In the genomic region with DNA sequence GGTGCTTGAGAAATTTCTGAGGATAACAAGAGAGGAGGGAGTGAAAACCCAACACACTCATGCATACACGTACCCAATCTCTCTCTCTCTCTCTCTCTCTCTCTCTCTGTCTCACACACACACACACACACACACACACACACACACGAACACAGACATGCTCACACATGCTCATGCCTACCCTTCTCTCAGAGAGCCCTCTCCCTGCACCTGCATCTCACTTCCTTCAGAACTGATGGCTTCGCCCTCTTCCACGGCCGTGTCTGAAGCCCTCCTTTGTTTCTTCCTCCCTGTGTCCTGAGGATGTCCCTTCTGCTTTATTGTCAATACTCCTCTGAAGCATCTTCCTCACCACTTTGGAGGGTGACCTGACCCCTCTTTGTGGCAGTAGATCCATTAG, we compare ENCODE assay signal across 18 mouse cellular contexts. TPM values are rescaled to one million over a fixed set of nuclear protein-coding genes. Genes with fewer than 3 reads are reported as not detected.
DNase-seq lines count a peak whose midpoint lies in the region; ATAC-seq and TF ChIP-seq lines count a peak whose summit lies in the region.
"Had no signal": no experiment of that assay in that cellular context is flagged by ENCODE, and none has a peak within 500 bp of the region (broad histone marks: within the 10 kb centered on the region; RNA-seq: fewer than 3 reads in every experiment).

No protein-coding gene starts in this region.

- WGBS in forebrain, embryonic 15.5 days, result 25% methylated on average over 5 of the region's 5 CpGs
- WGBS in limb, embryonic 10.5 days, result 59% methylated on average over 5 of the region's 5 CpGs
- WGBS in neural tube, embryonic 13.5 days, result 36% methylated on average over 5 of the region's 5 CpGs

- intact Hi-C loops in gastrocnemius, adult 2 months (cut with DNase I), result loop anchor here (5.0 kb wide), 2 partner anchors 57 to 107 kb away; no protein-coding TSS in a partner anchor
- intact Hi-C loops in gastrocnemius, postnatal 36 days (cut with DNase I), result loop anchor here (5.0 kb wide), 1 partner anchor 57 kb away; no protein-coding TSS in a partner anchor
- intact Hi-C loops in left cerebral cortex, postnatal 25 days (cut with DNase I), result no loop called here

- TF ChIP-seq CTCF in gastrocnemius, adult 2 months (IDR thresholded peaks at IDR 0.05), result no peak

- no peak overlapping the region for H3K4me3 ChIP-seq in gastrocnemius, adult 2 months
- no peak overlapping the region for H3K4me3 ChIP-seq in forebrain, embryonic 15.5 days
- H3K4me3 ChIP-seq in limb, embryonic 10.5 days, result no peak overlapping the region
- H3K4me3 ChIP-seq in neural tube, embryonic 13.5 days, result no peak overlapping the region
- H3K4me3 ChIP-seq: heart, embryonic 12.5 days; limb, embryonic 15.5 days had no signal

- no peak overlapping the region for H3K9ac ChIP-seq in forebrain, embryonic 15.5 days (replicated peaks)
- H3K9ac ChIP-seq in neural tube, embryonic 13.5 days, result peak overlapping the region; percentile 52; the same call in 1 of the 2 replicates
- H3K9ac ChIP-seq: heart, embryonic 12.5 days; limb, embryonic 15.5 days; lung, embryonic 14.5 days had no signal

- DNase-seq in gastrocnemius, adult 2 months, result no peak
- DNase-seq in gastrocnemius, postnatal 36 days, result no peak
- DNase-seq in limb, embryonic 10.5 days (ENCODE audit: low spot score), result no peak
- no peak for DNase-seq in adrenal gland, adult 18-20 months (ENCODE audit: low spot score in 2 of 2)
- no peak for DNase-seq in spleen, postnatal 10 days (ENCODE audit: low spot score in 2 of 2)
- no peak for DNase-seq in left cerebral cortex, postnatal 25 days (ENCODE audit: low spot score in 2 of 2)
- DNase-seq: thymus, postnatal 4 days had no signal

- H3K36me3 ChIP-seq in forebrain, embryonic 15.5 days, result no peaks in the 10 kb centered on the region
- no peaks in the 10 kb centered on the region for H3K36me3 ChIP-seq in limb, embryonic 10.5 days
- no peaks in the 10 kb centered on the region for H3K36me3 ChIP-seq in neural tube, embryonic 13.5 days
- H3K36me3 ChIP-seq: heart, embryonic 12.5 days; limb, embryonic 15.5 days had no signal

- peak; percentile 17; the same call in 1 of the 2 replicates for ATAC-seq in forebrain, embryonic 15.5 days (replicated peaks)
- no peak for ATAC-seq in neural tube, embryonic 13.5 days (ENCODE audit: low read depth)

- no peaks in the 10 kb centered on the region for H3K9me3 ChIP-seq in forebrain, embryonic 15.5 days
- H3K9me3 ChIP-seq in limb, embryonic 10.5 days (replicated peaks), result no peaks in the 10 kb centered on the region
- H3K9me3 ChIP-seq in neural tube, embryonic 13.5 days, result no peaks in the 10 kb centered on the region
- H3K9me3 ChIP-seq: heart, embryonic 12.5 days; limb, embryonic 15.5 days had no signal

- peaks cover 53% of the 10 kb centered on the region for H3K4me1 ChIP-seq in forebrain, embryonic 15.5 days
- peaks cover 48% of the 10 kb centered on the region for H3K4me1 ChIP-seq in limb, embryonic 10.5 days
- H3K4me1 ChIP-seq in neural tube, embryonic 13.5 days (replicated peaks), result peaks cover 46% of the 10 kb centered on the region

- no peaks in the 10 kb centered on the region for H3K27me3 ChIP-seq in forebrain, embryonic 15.5 days
- peaks cover 9% of the 10 kb centered on the region; the same call in 1 of the 2 replicates for H3K27me3 ChIP-seq in limb, embryonic 10.5 days (ENCODE audit: low read depth, poor library complexity, severe bottlenecking)
- 0 out of 2 replicates have a peak, but pooled peaks cover 4% of the 10 kb centered on the region for H3K27me3 ChIP-seq in neural tube, embryonic 13.5 days
- H3K27me3 ChIP-seq: limb, embryonic 15.5 days had no signal

- peak overlapping the region; percentile 20 for H3K27ac ChIP-seq in gastrocnemius, adult 2 months
- peak overlapping the region; percentile 83 for H3K27ac ChIP-seq in forebrain, embryonic 15.5 days (replicated peaks)
- H3K27ac ChIP-seq in limb, embryonic 10.5 days, result peak overlapping the region; percentile 28; the same call in 1 of the 2 replicates
- peak overlapping the region; percentile 80 for H3K27ac ChIP-seq in neural tube, embryonic 13.5 days (replicated peaks)

- H3K4me2 ChIP-seq in forebrain, embryonic 15.5 days (replicated peaks), result no peak overlapping the region
- H3K4me2 ChIP-seq in neural tube, embryonic 13.5 days, result no peak overlapping the region
- H3K4me2 ChIP-seq: heart, embryonic 12.5 days; limb, embryonic 15.5 days; lung, embryonic 14.5 days had no signal

RNA-seq across cellular contexts. Expression of a gene that starts 56.4 kb away (rescaled TPM):
- not detected for total RNA-seq in gastrocnemius, adult 2 months (2021)
- not detected for total RNA-seq in gastrocnemius, postnatal 36 days (2021)
- 0.28 TPM in 1 of 2 replicates, not detected in the other for polyA plus RNA-seq in forebrain, embryonic 15.5 days (2015; fragmentation: Nextera tagmentation; extraction: Ambion mirVana)
- not detected in 2 replicates for polyA plus RNA-seq in limb, embryonic 10.5 days (2016; fragmentation: Nextera tagmentation; extraction: Ambion mirVana)
- polyA plus RNA-seq in neural tube, embryonic 13.5 days (2015; fragmentation: Nextera tagmentation; extraction: Ambion mirVana), result not detected in 2 replicates
- total RNA-seq in adrenal gland, adult 18-20 months (2021), result not detected
- total RNA-seq in left cerebral cortex, postnatal 25 days (2021), result not detected
- total RNA-seq: adrenal gland, postnatal 14 days; gastrocnemius, adult 8-10 months; hematopoietic stem cell, adult 5-6 weeks; layer of hippocampus, postnatal 14 days; megakaryocyte-erythroid progenitor cell, adult 5-6 weeks had no signal
- polyA plus RNA-seq: heart, embryonic 12.5 days; kidney, embryonic 16.5 days had no signal

Comparison
In these comparisons a context has a peak if more than half of its experiments do, and no peak if none do; other contexts are left out.
1. H3K27ac ChIP-seq: peak in every context shown above with its lines; median percentile 83 in forebrain, embryonic 15.5 days; 80 in neural tube, embryonic 13.5 days; 28 in limb, embryonic 10.5 days; 20 in gastrocnemius, adult 2 months.